Mouse (Mus musculus) embryo, embryonic 11.5 days (tissue): Measurements from ENCODE around the gene Sin3b.
"Not testable (repeated sequence)": the region's sequence is repeated elsewhere in the genome, so short reads cannot be mapped to it uniquely, and the experiment has no call there.

ENCODE experiments used
- DNase-seq: peaks from one replicate; pipeline ENCODE4 v3.0.0-alpha.2; 2012; ENCODE audit warnings: low read depth, low spot score

Gene Sin3b

GRCm38 (mm10) chr8:72722769-72723650 lies at the start of gene Sin3b:
Sin3b (plus strand) TSS chr8:72723285.
- peak; percentile 90 for DNase-seq

DNA sequence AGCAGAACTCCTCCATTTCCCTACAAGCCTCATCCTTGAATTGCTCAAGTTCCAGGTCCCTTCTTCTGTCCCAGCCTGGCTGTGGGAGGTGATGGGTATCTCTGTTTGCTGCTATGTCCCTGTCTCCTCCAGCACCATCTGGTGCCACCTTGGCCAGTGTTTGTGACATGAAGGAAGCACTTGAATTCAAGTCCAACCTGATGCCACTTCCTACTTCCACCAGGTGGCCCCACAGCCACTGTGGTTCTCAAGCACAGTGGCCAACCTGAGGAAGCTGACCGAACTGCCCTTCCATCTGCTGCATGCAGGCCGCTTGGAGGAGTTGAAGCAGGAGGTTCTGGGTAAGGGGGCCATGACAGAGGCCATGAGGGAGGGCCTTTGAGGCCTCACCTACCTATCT lies 48.9 kb upstream of the Sin3b start:
- no peak for DNase-seq

GRCm38 (mm10) chr8:72676436-72676835 lies 46.6 kb upstream of the Sin3b start:
- no peak for DNase-seq

- not testable (repeated sequence) for DNase-seq
Observed at GRCm38 (mm10) chr8:72676844-72677243, 46.2 kb upstream of the Sin3b start.

- no peak for DNase-seq
Observed at GRCm38 (mm10) chr8:72677331-72677730, 45.8 kb upstream of the Sin3b start.

DNA sequence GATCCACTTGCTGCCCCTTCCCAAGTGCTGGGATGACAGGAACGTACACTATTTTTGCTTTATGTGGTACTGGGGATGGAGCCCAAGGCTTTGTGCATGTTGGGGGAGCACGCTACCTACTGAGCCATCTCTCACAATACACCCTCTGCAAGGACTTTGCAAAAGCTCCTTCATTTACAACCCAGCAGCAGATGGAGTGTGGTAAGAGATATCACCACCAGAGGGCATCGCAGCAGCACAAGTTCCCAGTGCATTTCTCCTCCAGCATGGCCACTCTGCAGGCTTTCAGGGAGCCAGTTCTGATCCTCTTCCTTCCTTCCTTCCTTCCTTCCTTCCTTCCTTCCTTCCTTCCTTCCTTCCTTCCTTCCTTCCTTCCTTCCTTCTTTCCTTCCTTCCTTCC lies 43.0 kb upstream of the Sin3b start:
- peak; percentile 40 for DNase-seq

GRCm38 (mm10) chr8:72682051-72682687 lies 40.9 kb upstream of the Sin3b start:
- DNase-seq, result no peak

GRCm38 (mm10) chr8:72683010-72683521 lies 40.0 kb upstream of the Sin3b start:
- DNase-seq, result no peak

GRCm38 (mm10) chr8:72683572-72684099 lies 39.4 kb upstream of the Sin3b start:
- not testable (repeated sequence) for DNase-seq

GRCm38 (mm10) chr8:72698349-72698926 lies 24.6 kb upstream of the Sin3b start:
- no peak for DNase-seq

DNA sequence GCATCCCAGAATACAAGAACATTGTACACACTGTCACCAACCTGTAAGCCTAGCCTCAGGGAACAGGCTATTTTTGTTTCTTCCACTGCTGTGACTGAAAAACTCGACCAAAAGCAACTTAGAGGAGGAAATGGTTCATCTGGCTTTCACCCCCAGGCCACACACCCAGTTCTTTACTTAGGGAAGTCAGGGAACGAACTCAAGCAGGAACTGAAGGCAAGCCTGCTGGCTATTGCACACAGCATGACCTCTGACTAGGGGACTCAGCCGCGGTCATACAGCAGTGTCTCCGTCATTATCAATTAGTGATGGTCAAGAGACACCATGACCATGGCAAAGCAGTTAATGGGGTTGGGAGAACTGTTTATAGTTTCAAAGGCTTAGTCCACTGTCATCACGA lies 10.5 kb upstream of the Sin3b start:
- no peak for DNase-seq

- DNase-seq, result no peak
Observed at GRCm38 (mm10) chr8:72716594-72716993, 6.5 kb upstream of the Sin3b start.

GRCm38 (mm10) chr8:72720541-72720940 lies 2.5 kb upstream of the Sin3b start:
- DNase-seq, result no peak

DNA sequence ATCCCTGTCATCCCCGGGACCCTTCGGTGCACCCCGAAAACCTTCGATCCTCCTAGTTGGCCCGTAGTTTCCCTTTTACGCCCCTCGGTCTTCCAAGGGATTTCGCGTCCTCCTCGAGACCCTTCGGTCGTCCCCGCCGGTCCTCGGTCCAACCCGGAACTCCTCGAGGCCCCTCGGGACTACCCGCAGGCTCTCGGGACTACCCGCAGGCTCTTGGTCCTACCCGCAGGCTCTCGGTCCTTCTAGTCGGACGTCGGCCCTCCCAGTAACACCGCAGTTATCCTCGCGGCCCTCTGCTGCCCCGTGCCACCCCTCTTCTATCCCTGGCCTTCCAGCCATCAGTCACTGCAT lies 541 bp downstream of the Sin3b start:
- DNase-seq, result no peak

- DNase-seq, result no peak
Observed at GRCm38 (mm10) chr8:72728636-72729035, 5.6 kb downstream of the Sin3b start.

GRCm38 (mm10) chr8:72735001-72735400 lies 11.9 kb downstream of the Sin3b start:
- DNase-seq, result no peak

GRCm38 (mm10) chr8:72736868-72737267 lies 13.8 kb downstream of the Sin3b start:
- no peak for DNase-seq

DNA sequence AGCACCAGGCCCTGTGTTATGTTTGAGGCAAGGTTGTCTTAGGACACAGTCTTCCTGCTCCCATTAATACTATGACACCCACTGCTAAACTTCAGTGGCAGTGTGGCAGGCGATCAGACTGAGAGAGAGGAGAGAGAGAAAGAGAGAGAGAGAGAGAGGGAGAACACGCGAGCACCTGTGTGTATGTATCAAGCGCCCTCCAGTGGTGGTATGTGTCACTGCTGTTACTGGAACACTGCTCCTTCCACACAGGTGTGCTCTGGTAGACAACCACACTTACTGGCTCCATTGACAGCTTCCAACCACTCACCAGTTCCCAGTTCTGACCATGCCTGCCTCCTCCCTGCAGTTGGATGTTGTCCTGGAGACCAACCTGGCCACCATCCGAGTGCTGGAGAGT lies 23.0 kb downstream of the Sin3b start:
- DNase-seq, result no peak

DNA sequence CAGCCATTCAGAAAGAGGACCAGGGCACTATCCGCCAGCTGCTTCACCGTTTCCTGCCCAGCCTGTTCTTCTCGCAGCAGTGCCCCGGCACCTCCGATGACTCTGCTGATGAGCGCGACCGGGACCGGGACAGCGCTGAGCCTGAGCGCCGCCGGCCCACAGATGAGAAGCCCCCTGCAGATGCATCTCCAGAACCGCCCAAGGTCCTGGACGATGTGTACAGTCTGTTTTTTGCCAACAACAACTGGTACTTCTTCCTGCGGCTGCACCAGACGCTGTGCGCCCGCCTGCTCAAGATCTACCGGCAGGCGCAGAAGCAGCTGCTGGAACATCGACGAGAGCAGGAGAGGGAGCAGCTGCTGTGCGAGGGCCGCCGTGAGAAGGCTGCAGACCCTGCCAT lies 26.8 kb downstream of the Sin3b start:
- DNase-seq, result no peak

- no peak for DNase-seq
Observed at GRCm38 (mm10) chr8:72750266-72750665, 27.2 kb downstream of the Sin3b start.

- no peak for DNase-seq
Observed at GRCm38 (mm10) chr8:72751126-72751525, 28.0 kb downstream of the Sin3b start.

DNA sequence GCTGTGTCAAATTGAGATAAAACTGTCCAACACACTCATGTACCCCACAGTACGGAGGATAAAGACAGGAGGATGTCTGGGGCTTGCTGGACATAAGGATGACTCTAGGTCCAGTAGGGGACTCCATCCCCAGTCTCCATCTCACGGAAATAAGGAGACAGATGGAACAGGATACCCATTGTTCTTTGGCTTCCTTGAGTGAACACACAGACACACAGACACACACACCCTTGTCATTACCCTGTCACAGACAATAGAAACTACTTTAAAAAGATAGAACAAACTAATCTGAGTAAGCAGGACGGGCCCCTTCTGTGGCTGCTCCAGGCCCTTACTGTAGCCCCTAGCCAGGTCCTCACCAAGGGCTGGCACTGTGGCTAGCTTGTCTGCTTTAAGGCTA lies 29.2 kb downstream of the Sin3b start:
- no peak for DNase-seq
